Mouse (Mus musculus): Measurements from ENCODE around the gene Fam20a. TPM values are rescaled to one million over a fixed set of nuclear protein-coding genes. Genes with fewer than 3 reads are reported as not detected.

The Fam20a gene
- polyA plus RNA-seq, 1 experiment from 2014 or later: 2.0 TPM

DNA sequence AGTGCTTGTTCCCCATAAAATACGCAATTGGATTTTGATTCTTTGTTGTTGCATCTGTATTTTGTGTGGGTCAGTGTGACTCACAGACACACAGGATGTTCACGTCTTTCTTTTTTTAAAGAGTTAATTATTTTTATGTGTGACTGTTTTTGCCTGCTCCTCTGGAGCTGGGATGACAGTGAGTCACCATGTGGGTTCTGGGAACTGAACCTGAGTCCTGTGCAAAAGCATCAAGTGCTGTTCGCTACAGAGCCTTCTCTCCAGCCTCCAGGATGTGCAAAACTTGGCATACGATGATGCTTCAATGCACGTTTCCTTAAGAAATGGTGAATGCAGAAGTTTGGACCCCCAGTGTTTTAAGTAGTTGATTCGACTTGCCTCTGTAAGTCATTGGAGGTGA, 67.5 kb downstream of the Fam20a start:
- DNase-seq (ENCODE audit: low spot score): no peak
- peaks cover 62% of the 10 kb centered on the region for H3K36me3 ChIP-seq
- H3K4me1 ChIP-seq (replicated peaks): peaks cover 32% of the 10 kb centered on the region
- no peak overlapping the region for H3K27ac ChIP-seq
- H3K27me3 ChIP-seq (ENCODE audit: insufficient read depth, poor library complexity, severe bottlenecking): no peaks in the 10 kb centered on the region
- WGBS: 92% methylated on average over 6 of the region's 6 CpGs
- no peak overlapping the region for H3K4me3 ChIP-seq
- no peaks in the 10 kb centered on the region for H3K9me3 ChIP-seq

DNA sequence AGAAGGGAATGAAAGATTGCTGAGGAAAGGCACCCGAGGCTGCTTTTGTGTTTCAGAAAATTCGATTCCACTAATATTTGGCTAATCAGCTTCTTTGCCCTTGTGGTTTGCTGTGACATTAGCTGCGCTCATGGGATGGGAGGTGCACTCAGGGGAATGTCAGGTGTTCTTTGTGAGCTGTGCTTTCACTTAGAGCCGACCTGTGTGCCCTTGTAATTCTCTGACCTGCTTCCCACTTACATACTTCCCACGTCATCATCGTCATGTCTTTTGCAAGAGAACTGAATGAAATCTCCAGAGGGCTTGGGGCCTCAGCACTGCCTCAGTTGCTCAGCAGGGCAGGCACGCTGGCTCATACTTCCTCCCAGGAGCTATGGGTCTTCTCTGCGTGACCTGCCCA, 68.9 kb downstream of the Fam20a start:
- Histone ChIP-seq H3K27ac (0 out of 2 replicates have a peak overlapping the region, but pooled peaks have one; percentile 9), H3K36me3 (peaks cover 49% of the 10 kb centered on the region), H3K9me3 (no peaks in the 10 kb centered on the region), H3K27me3 (ENCODE audit: insufficient read depth, poor library complexity, severe bottlenecking) (peaks cover 9% of the 10 kb centered on the region; the same call in 1 of the 2 replicates), H3K4me1 (replicated peaks) (peaks cover 44% of the 10 kb centered on the region), H3K4me3 (peak overlapping the region; percentile 99; the same call in 1 of the 2 replicates)
- no peak for DNase-seq (ENCODE audit: low spot score)
- 80% methylated on average over 8 of the region's 8 CpGs for WGBS

DNA sequence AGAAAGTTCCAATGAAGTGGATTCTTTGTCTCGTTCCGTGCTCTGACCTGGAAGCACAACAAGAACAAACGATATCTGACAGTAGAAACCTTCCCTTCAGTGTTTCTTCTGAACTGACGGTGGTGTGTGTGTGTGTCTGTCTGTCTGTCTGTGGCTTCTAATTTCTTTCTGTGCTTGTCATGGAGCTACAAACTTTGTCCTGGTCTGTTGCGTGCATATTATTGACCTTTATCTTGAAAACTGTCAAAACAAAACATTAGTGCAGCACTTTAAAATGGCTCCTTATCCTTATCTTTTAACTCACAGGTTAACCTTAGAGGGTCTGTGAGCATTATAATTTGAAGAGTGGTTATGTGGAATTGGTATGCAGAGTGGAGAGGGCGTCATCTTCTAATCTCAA, 69.6 kb downstream of the Fam20a start:
- H3K4me3 ChIP-seq: peak overlapping the region; percentile 99
- 79% methylated on average over 6 of the region's 6 CpGs for WGBS
- H3K36me3 ChIP-seq: peaks cover 43% of the 10 kb centered on the region
- peaks cover 9% of the 10 kb centered on the region; the same call in 1 of the 2 replicates for H3K27me3 ChIP-seq (ENCODE audit: insufficient read depth, poor library complexity, severe bottlenecking)
- DNase-seq (ENCODE audit: low spot score): no peak
- H3K4me1 ChIP-seq (replicated peaks): peaks cover 44% of the 10 kb centered on the region
- H3K9me3 ChIP-seq: no peaks in the 10 kb centered on the region
- H3K27ac ChIP-seq: 0 out of 2 replicates have a peak overlapping the region, but pooled peaks have one; percentile 99

DNA sequence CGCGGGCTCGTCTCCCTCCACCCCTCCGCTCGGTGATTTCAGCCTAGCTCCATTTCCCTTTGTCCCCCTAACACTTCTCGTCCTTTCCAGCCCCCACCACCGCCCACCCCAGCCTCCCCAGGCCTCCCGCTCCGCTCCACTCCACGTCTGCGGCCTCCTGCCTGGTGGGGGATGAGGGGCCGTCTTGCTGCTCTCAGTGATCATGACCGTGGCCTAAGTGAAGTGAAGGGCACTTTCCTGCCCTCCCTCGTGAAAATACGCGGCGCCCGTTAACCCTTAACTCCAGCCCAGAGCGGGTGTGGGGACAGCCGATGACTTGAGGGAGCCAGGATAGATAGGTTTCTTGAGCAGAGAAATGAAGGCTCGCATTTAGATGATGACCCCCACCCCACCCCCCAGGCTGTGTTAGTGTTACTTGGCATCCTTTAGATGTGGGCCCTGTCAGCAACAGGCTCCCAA, 70.5 kb downstream of the Fam20a start:
- peak; percentile 50 for DNase-seq (ENCODE audit: low spot score)
- Histone ChIP-seq H3K27me3 (ENCODE audit: insufficient read depth, poor library complexity, severe bottlenecking) (peaks cover 9% of the 10 kb centered on the region; the same call in 1 of the 2 replicates), H3K4me3 (peak overlapping the region; percentile 99), H3K36me3 (peaks cover 34% of the 10 kb centered on the region), H3K4me1 (replicated peaks) (peaks cover 44% of the 10 kb centered on the region), H3K9me3 (no peaks in the 10 kb centered on the region), H3K27ac (peak overlapping the region; percentile 99)
- WGBS: under 1% methylated on average over 21 of the region's 21 CpGs

DNA sequence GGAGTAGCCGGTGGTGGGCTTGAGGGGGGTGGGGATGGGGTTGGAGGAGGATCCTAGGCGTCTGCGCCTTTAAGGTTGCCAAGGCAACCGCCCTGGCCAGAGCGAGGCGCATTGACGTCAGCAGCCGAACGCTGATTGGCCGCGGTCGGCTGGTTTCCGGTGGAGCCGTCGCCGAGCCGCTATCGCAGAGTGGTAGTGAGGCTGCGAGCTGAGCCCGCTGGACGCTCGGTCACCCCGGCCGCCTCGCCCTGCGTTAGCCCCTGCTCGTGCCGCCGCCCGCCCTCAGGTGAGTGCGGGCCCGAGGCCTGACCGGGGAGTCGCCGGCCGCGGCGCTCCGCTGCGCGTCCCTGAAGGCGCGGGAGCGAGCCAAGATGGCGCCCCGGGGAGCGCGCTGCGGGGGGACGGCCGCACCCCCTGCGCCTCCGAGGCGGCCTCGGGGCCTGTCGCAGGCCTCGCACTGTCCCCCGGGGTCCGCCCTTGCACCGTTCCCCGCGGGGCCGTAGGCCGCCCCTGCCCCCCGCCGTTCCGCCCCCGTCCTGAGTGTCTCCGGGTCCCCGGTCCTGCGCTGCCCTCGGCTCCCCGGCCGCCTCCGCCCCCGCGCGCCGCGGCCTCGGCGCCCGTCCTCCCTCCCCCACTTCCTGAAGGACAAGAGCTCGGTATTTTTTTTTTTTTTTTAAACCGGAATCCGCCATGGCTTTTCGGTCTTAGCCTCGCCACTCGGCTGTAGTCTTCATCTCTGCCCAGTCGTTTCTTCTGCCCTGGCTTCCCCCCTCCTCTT, 71.1 kb downstream of the Fam20a start:
- H3K4me1 ChIP-seq (replicated peaks): peaks cover 44% of the 10 kb centered on the region
- H3K27me3 ChIP-seq (ENCODE audit: insufficient read depth, poor library complexity, severe bottlenecking): peaks cover 9% of the 10 kb centered on the region; the same call in 1 of the 2 replicates
- H3K27ac ChIP-seq: peak overlapping the region; percentile 99
- WGBS: under 1% methylated on average over 88 of the region's 90 CpGs
- peak; percentile 95 for DNase-seq (ENCODE audit: low spot score)
- H3K4me3 ChIP-seq: peak overlapping the region; percentile 99
- H3K36me3 ChIP-seq: peaks cover 28% of the 10 kb centered on the region
- no peaks in the 10 kb centered on the region for H3K9me3 ChIP-seq

DNA sequence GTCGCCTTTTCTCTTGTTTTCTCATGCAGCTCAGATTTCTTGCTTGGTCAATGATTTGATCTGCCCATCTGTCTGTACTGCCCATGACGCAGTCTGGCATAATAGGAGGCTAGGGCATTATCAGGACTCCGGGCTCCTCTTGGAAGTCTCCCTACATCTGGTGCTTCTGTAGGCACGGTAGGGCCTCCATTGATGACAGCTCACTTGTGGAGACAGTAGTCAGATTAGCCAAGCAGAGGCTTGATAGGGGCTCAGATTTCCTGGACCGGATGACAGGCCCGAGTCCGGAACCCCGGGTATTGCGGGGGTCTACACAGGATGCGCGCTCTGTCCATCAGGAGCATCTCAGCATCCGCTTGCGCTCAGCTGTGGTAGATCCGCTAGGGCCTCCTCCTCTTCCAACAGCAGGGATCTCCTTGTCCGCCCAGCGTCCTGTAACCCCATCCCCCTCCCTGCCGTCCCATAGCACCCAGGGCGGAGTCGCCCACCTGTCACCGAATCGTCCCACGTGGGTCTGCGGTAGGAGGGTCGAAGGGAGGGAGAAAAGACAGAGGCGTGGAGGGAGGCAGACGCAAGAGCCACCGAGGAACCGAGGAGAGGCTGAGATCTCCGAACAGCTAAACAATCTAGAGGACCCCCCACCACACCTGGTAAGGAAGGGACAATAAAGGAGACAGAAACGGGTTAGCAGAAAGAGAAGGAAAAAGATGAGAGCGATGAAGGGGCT, 71.9 kb downstream of the Fam20a start:
- peaks cover 9% of the 10 kb centered on the region; the same call in 1 of the 2 replicates for H3K27me3 ChIP-seq (ENCODE audit: insufficient read depth, poor library complexity, severe bottlenecking)
- DNase-seq (ENCODE audit: low spot score): peak; percentile 78
- H3K36me3 ChIP-seq: peaks cover 19% of the 10 kb centered on the region
- H3K4me3 ChIP-seq: peak overlapping the region; percentile 99
- H3K27ac ChIP-seq: peak overlapping the region; percentile 99
- H3K9me3 ChIP-seq: no peaks in the 10 kb centered on the region
- H3K4me1 ChIP-seq (replicated peaks): peaks cover 44% of the 10 kb centered on the region
- under 1% methylated on average over 31 of the region's 31 CpGs for WGBS

DNA sequence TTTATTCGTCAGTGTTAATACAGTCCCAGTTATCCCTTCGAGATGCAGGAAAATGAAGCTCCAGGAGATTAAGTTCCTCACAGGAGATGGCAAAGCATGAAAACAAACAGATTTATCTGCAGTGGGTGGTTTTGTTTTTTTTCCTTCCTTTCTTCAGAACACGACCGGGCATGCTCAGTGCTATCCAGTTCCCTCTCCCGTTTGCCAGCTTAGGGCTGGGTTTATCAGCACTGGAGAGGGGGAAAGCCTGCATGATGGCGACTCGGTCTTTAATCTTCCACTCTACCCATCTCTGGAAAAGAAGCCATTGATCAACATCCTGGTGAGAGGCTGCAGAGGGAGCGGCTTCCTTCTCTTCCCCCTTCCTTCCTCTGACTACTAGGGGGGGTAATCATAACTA, 72.9 kb downstream of the Fam20a start, which contains the start of gene Prkar1a:
TSS of gene Prkar1a (plus strand) at position 200 of the 400 bp plus-strand sequence.
- Histone ChIP-seq H3K4me3 (peak within 1 kb of the TSS; percentile 99), H3K4me1 (replicated peaks) (peaks cover 44% of the 10 kb centered on the region), H3K27me3 (ENCODE audit: insufficient read depth, poor library complexity, severe bottlenecking) (peaks cover 9% of the 10 kb centered on the region; the same call in 1 of the 2 replicates), H3K27ac (peak within 1 kb of the TSS; percentile 99), H3K36me3 (peaks cover 10% of the 10 kb centered on the region), H3K9me3 (no peaks in the 10 kb centered on the region)
- no peak for DNase-seq (ENCODE audit: low spot score)
- 52% methylated on average over 8 of the region's 8 CpGs for WGBS

DNA sequence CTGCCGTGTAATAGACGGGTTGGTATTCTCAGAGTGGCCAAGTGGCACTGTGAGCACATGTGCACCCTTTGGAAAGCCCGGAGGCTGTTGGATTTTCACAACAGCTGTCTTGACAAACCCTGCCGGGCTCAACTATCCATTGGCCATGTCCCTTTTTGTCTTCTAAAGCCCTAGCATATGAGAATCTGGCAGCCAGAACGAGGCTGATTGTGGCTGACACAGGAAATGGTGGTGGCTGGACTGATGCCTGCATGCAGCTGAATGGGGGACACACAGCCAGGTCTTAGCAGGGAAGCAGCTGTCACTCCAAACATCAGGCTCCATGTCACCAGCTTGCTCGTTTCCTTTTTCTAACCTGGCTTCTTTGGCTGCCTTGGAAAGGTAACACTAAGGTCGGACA, 73.6 kb downstream of the Fam20a start:
- Histone ChIP-seq H3K36me3 (peaks cover 3% of the 10 kb centered on the region), H3K27me3 (ENCODE audit: insufficient read depth, poor library complexity, severe bottlenecking) (peaks cover 9% of the 10 kb centered on the region; the same call in 1 of the 2 replicates), H3K4me1 (replicated peaks) (peaks cover 40% of the 10 kb centered on the region), H3K4me3 (no peak overlapping the region), H3K27ac (peak overlapping the region; percentile 40; the same call in 1 of the 2 replicates), H3K9me3 (no peaks in the 10 kb centered on the region)
- DNase-seq (ENCODE audit: low spot score): no peak
- WGBS: 52% methylated on average over 7 of the region's 7 CpGs

DNA sequence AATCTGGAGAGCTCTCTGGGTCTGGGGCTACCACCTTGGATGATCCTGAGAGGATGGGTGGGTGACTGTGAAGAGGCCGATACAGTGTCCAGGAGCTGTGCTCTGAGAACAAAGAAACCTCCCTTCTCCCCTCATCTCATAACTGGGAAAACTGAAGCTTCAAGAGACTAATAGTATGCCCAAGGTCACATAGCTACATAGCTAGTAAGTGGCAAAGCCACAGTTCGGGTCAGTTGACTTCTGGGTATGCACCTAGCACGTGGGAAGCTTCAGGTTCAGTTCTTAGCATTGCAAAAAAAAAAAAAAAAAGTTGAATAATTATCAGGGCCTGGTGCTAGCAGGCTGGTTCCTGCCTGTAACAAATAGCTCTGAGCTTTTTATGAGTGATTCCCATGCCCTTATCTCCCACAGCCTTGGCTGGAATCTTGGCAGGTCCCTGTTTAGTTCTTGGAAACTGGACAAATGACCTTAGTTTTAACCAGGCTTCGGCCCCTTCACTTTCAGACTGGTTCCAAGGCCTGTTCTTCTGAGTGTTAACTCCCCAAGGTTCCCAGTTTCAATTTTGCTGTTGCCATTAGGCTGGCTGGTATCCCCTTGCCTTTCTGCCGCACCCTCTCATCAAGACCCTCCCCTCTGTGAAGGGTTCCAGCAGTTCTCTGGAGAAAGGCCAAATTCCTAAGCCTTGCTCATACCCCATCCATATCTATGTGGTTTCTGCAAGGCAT, 80.4 kb downstream of the Fam20a start:
- no peaks in the 10 kb centered on the region for H3K9me3 ChIP-seq
- no peak overlapping the region for H3K4me3 ChIP-seq
- H3K4me1 ChIP-seq (replicated peaks): no peaks in the 10 kb centered on the region
- 81% methylated on average over 5 of the region's 5 CpGs for WGBS
- no peak overlapping the region for H3K27ac ChIP-seq
- no peaks in the 10 kb centered on the region for H3K27me3 ChIP-seq (ENCODE audit: insufficient read depth, poor library complexity, severe bottlenecking)
- H3K36me3 ChIP-seq: no peaks in the 10 kb centered on the region
- no peak for DNase-seq (ENCODE audit: low spot score)

DNA sequence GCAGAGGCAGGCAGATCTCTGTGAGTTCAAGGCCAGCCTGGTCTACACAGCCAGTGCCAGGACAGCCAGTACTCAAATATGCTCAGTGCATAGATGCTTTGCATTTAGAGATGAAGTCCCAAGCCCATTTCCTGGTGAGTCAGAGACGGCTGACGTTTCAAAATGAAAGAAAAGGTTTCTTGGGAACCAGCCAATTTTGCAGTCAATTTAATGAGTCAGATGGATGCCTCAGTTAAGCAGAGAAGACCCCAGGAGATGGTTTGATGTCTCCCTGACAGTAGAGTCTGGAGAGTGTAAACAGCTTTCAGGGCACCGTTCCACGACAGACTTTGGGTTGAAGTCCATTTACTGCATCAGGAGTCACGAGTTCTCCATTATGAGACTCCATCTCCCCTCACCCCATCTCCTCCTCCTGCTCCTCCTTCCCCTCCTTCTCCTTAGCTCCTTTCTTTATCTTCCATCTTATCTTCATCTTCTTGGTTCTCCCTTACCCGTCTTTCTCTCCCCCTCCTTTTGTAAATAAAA, 86.1 kb downstream of the Fam20a start:
- H3K36me3 ChIP-seq: no peaks in the 10 kb centered on the region
- WGBS: 86% methylated on average over 6 of the region's 6 CpGs
- no peaks in the 10 kb centered on the region for H3K4me1 ChIP-seq (replicated peaks)
- no peak overlapping the region for H3K4me3 ChIP-seq
- H3K9me3 ChIP-seq: no peaks in the 10 kb centered on the region
- H3K27ac ChIP-seq: no peak overlapping the region
- no peak for DNase-seq (ENCODE audit: low spot score)
- H3K27me3 ChIP-seq (ENCODE audit: insufficient read depth, poor library complexity, severe bottlenecking): no peaks in the 10 kb centered on the region

DNA sequence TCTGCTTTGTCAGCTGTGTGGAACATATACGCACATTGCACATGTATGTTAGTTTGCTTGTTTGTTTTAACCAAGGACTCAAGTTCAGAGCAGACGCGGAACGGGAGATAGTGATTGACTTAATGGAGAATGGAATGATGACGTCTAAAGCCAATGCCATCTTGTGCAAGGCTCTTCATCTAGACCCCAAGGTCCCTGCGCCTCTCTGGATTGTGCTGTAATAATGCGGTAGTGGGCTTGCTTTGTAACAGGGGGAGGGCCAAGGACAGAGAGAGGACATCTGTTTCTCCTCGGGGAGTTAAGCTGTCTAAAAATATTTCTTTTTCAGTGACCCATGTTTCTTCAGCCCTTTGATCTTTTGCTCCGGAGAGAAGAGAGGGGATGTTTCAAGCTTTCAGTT, 87.2 kb downstream of the Fam20a start:
- Histone ChIP-seq H3K27me3 (ENCODE audit: insufficient read depth, poor library complexity, severe bottlenecking) (no peaks in the 10 kb centered on the region), H3K4me3 (no peak overlapping the region), H3K9me3 (no peaks in the 10 kb centered on the region), H3K36me3 (no peaks in the 10 kb centered on the region), H3K27ac (no peak overlapping the region), H3K4me1 (replicated peaks) (no peaks in the 10 kb centered on the region)
- DNase-seq (ENCODE audit: low spot score): no peak
- WGBS: 74% methylated on average over 9 of the region's 9 CpGs

DNA sequence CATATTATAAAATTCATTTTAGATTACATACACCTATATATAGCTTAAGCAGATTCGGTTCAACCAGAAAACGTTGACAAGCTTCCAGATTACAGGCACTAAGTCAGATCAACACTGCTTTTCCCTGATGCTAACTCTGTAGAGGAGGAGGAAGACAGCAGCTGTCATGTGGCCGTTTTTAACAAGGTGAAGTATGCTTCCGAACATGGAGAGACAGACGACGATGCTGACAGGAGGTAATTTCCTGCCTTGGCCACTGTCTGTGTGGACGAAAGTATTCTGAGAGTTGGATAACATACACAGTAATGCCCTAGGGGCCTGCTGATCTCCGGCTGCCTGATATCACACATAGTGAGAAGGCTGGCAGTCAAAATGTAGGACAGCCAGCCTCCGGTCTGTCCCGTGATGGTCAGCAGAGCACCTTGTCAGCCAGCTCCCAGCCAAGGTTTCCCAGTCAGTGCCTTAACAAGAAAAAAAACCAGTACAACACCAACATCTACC, 93.0 kb downstream of the Fam20a start:
- Histone ChIP-seq H3K9me3 (no peaks in the 10 kb centered on the region), H3K4me1 (replicated peaks) (no peaks in the 10 kb centered on the region)
- WGBS: 73% methylated on average over 10 of the region's 10 CpGs

More for the DNA sequence above, 93.0 kb downstream of the Fam20a start:
- Histone ChIP-seq H3K4me3 (no peak overlapping the region), H3K27ac (no peak overlapping the region), H3K27me3 (ENCODE audit: insufficient read depth, poor library complexity, severe bottlenecking) (no peaks in the 10 kb centered on the region), H3K36me3 (no peaks in the 10 kb centered on the region)
- DNase-seq (ENCODE audit: low spot score): no peak
